Mouse (Mus musculus): ENCODE results near the gene Vps72. TPM values are rescaled to one million over a fixed set of nuclear protein-coding genes. Genes with fewer than 3 reads are reported as not detected.

The Vps72 gene
- 10.4 TPM for polyA plus RNA-seq (2014; fragmentation: Illumina TruSeq; extraction: RNeasy Lipid Tissue Mini Kit (QIAGEN cat#74804); ENCODE audit: low read depth, low replicate concordance)

GRCm38 (mm10) chr3:95110911-95111726 is at the start of gene Vps72:
TSS of gene Vps72 (plus strand) at chr3:95111022.

GRCm38 (mm10) chr3:95106338-95107117 is 4.3 kb upstream of the Vps72 start, which contains the start of gene Pip5k1a:
TSS of gene Pip5k1a (minus strand) at chr3:95106930.

GRCm38 (mm10) chr3:95124246-95124645 is 13.4 kb downstream of the Vps72 start, which contains the start of gene Tmod4:
TSS of gene Tmod4 (plus strand) at chr3:95124476.

GRCm38 (mm10) chr3:95133680-95134101 is 22.9 kb downstream of the Vps72 start, which contains the start of the genes Scnm1 and Lysmd1:
TSS of gene Scnm1 (minus strand) at chr3:95134011.
TSS of gene Lysmd1 (plus strand) at chr3:95134088.

GRCm38 (mm10) chr3:95141952-95142616 is 31.3 kb downstream of the Vps72 start, which contains the start of gene Tnfaip8l2:
TSS of gene Tnfaip8l2 (minus strand) at chr3:95142360.

GRCm38 (mm10) chr3:95159987-95160963 is 49.5 kb downstream of the Vps72 start, which contains the start of gene Sema6c:
TSS of gene Sema6c (plus strand) at chr3:95160457.

Other genes with a start within 250 kb of the Vps72 start
- gene Psmb4, start 224.1 kb upstream of the Vps72 start, polyA plus RNA-seq (2014; fragmentation: Illumina TruSeq; extraction: RNeasy Lipid Tissue Mini Kit (QIAGEN cat#74804); ENCODE audit: low read depth, low replicate concordance) = 53.7 TPM
- 3.7 TPM for gene Selenbp1, start 178.0 kb upstream of the Vps72 start, polyA plus RNA-seq (2014; fragmentation: Illumina TruSeq; extraction: RNeasy Lipid Tissue Mini Kit (QIAGEN cat#74804); ENCODE audit: low read depth, low replicate concordance)
- gene Rfx5, start 156.9 kb upstream of the Vps72 start, polyA plus RNA-seq (2014; fragmentation: Illumina TruSeq; extraction: RNeasy Lipid Tissue Mini Kit (QIAGEN cat#74804); ENCODE audit: low read depth, low replicate concordance) = 26.5 TPM
- gene Pi4kb, start 136.3 kb upstream of the Vps72 start, polyA plus RNA-seq (2014; fragmentation: Illumina TruSeq; extraction: RNeasy Lipid Tissue Mini Kit (QIAGEN cat#74804); ENCODE audit: low read depth, low replicate concordance) = 14.2 TPM
- gene Zfp687, start 95.6 kb upstream of the Vps72 start, polyA plus RNA-seq (2014; fragmentation: Illumina TruSeq; extraction: RNeasy Lipid Tissue Mini Kit (QIAGEN cat#74804); ENCODE audit: low read depth, low replicate concordance) = 7.3 TPM
- gene Psmd4, start 68.4 kb upstream of the Vps72 start, polyA plus RNA-seq (2014; fragmentation: Illumina TruSeq; extraction: RNeasy Lipid Tissue Mini Kit (QIAGEN cat#74804); ENCODE audit: low read depth, low replicate concordance) = 15.6 TPM
- gene Pip5k1a, start 4.1 kb upstream of the Vps72 start, polyA plus RNA-seq (2014; fragmentation: Illumina TruSeq; extraction: RNeasy Lipid Tissue Mini Kit (QIAGEN cat#74804); ENCODE audit: low read depth, low replicate concordance) = 30.4 TPM
- gene Tmod4, start 13.5 kb downstream of the Vps72 start, polyA plus RNA-seq (2014; fragmentation: Illumina TruSeq; extraction: RNeasy Lipid Tissue Mini Kit (QIAGEN cat#74804); ENCODE audit: low read depth, low replicate concordance) = 5.0 TPM
- gene Scnm1, start 23.0 kb downstream of the Vps72 start, polyA plus RNA-seq (2014; fragmentation: Illumina TruSeq; extraction: RNeasy Lipid Tissue Mini Kit (QIAGEN cat#74804); ENCODE audit: low read depth, low replicate concordance) = 16.7 TPM
- 2.9 TPM for gene Lysmd1, start 23.1 kb downstream of the Vps72 start, polyA plus RNA-seq (2014; fragmentation: Illumina TruSeq; extraction: RNeasy Lipid Tissue Mini Kit (QIAGEN cat#74804); ENCODE audit: low read depth, low replicate concordance)
- gene Tnfaip8l2, start 31.3 kb downstream of the Vps72 start, polyA plus RNA-seq (2014; fragmentation: Illumina TruSeq; extraction: RNeasy Lipid Tissue Mini Kit (QIAGEN cat#74804); ENCODE audit: low read depth, low replicate concordance) = not detected
- gene Sema6c, start 49.4 kb downstream of the Vps72 start, polyA plus RNA-seq (2014; fragmentation: Illumina TruSeq; extraction: RNeasy Lipid Tissue Mini Kit (QIAGEN cat#74804); ENCODE audit: low read depth, low replicate concordance) = not detected
- 28.5 TPM for gene Gabpb2, start 106.9 kb downstream of the Vps72 start, polyA plus RNA-seq (2014; fragmentation: Illumina TruSeq; extraction: RNeasy Lipid Tissue Mini Kit (QIAGEN cat#74804); ENCODE audit: low read depth, low replicate concordance)
- gene Cdc42se1, start 117.7 kb downstream of the Vps72 start, polyA plus RNA-seq (2014; fragmentation: Illumina TruSeq; extraction: RNeasy Lipid Tissue Mini Kit (QIAGEN cat#74804); ENCODE audit: low read depth, low replicate concordance) = 32.4 TPM
- 29.9 TPM for gene Mllt11, start 121.1 kb downstream of the Vps72 start, polyA plus RNA-seq (2014; fragmentation: Illumina TruSeq; extraction: RNeasy Lipid Tissue Mini Kit (QIAGEN cat#74804); ENCODE audit: low read depth, low replicate concordance)
- gene Gm128, start 130.6 kb downstream of the Vps72 start, polyA plus RNA-seq (2014; fragmentation: Illumina TruSeq; extraction: RNeasy Lipid Tissue Mini Kit (QIAGEN cat#74804); ENCODE audit: low read depth, low replicate concordance) = not detected
- not detected for gene Bnipl, start 140.2 kb downstream of the Vps72 start, polyA plus RNA-seq (2014; fragmentation: Illumina TruSeq; extraction: RNeasy Lipid Tissue Mini Kit (QIAGEN cat#74804); ENCODE audit: low read depth, low replicate concordance)
- 221 TPM for gene Mindy1, start 170.3 kb downstream of the Vps72 start, polyA plus RNA-seq (2014; fragmentation: Illumina TruSeq; extraction: RNeasy Lipid Tissue Mini Kit (QIAGEN cat#74804); ENCODE audit: low read depth, low replicate concordance)
- 13.7 TPM for gene Prune1, start 171.1 kb downstream of the Vps72 start, polyA plus RNA-seq (2014; fragmentation: Illumina TruSeq; extraction: RNeasy Lipid Tissue Mini Kit (QIAGEN cat#74804); ENCODE audit: low read depth, low replicate concordance)
- gene Anxa9, start 196.2 kb downstream of the Vps72 start, polyA plus RNA-seq (2014; fragmentation: Illumina TruSeq; extraction: RNeasy Lipid Tissue Mini Kit (QIAGEN cat#74804); ENCODE audit: low read depth, low replicate concordance) = 1.2 TPM
- 221 TPM for gene Cers2, start 203.8 kb downstream of the Vps72 start, polyA plus RNA-seq (2014; fragmentation: Illumina TruSeq; extraction: RNeasy Lipid Tissue Mini Kit (QIAGEN cat#74804); ENCODE audit: low read depth, low replicate concordance)
- 15.8 TPM for gene Setdb1, start 246.2 kb downstream of the Vps72 start, polyA plus RNA-seq (2014; fragmentation: Illumina TruSeq; extraction: RNeasy Lipid Tissue Mini Kit (QIAGEN cat#74804); ENCODE audit: low read depth, low replicate concordance)

Measured in adrenal gland, adult 10 weeks (tissue).